Mouse (Mus musculus): ENCODE measurements around the gene Ybey. TPM values are rescaled to one million over a fixed set of nuclear protein-coding genes. Genes with fewer than 3 reads are reported as not detected.

Ybey gene
- polyA plus RNA-seq (2014; fragmentation: Nextera tagmentation; extraction: Ambion mirVana): 4.6 and 5.2 TPM in 2 replicates

- Histone ChIP-seq H3K27ac (ENCODE audit: low read depth, low read length) (peak within 1 kb of the TSS; percentile 76), H3K9me3 (replicated peaks; ENCODE audit: control insufficient read depth, low read length) (no peaks in the 10 kb centered on the region), H3K9ac (ENCODE audit: low read depth, low read length) (peak within 1 kb of the TSS; percentile 98), H3K4me2 (peak within 1 kb of the TSS; percentile 70), H3K4me3 (ENCODE audit: low read depth, low read length) (peak within 1 kb of the TSS; percentile 81), H3K36me3 (ENCODE audit: control insufficient read depth, insufficient read depth, low read length) (peaks cover 21% of the 10 kb centered on the region), H3K27me3 (ENCODE audit: control insufficient read depth, insufficient read depth, low read length) (no peaks in the 10 kb centered on the region), H3K4me1 (ENCODE audit: control insufficient read depth, insufficient read depth, low read length) (peaks cover 4% of the 10 kb centered on the region; the same call in 1 of the 2 replicates)
- 2% methylated on average over 55 of the region's 55 CpGs for WGBS (ENCODE audit: insufficient replicate concordance)
- ATAC-seq (replicated peaks; ENCODE audit: insufficient number of reproducible peaks, low FRiP score, low TSS enrichment): peak; percentile 89
Observed at GRCm38 (mm10) chr10:76468203-76469162, at the start of gene Ybey, which contains the start of gene Mcm3ap. TSS of gene Ybey (minus strand) at chr10:76469114. TSS of gene Mcm3ap (plus strand) at chr10:76468927.

- WGBS (ENCODE audit: insufficient replicate concordance): 34% methylated on average over 5 of the region's 5 CpGs
Observed at GRCm38 (mm10) chr10:76512965-76513583, 44.2 kb upstream of the Ybey start.

GRCm38 (mm10) chr10:76505865-76506264 is 37.0 kb upstream of the Ybey start:
- WGBS (ENCODE audit: insufficient replicate concordance): 85% methylated on average over 7 of the region's 7 CpGs
- no peaks in the 10 kb centered on the region for H3K9me3 ChIP-seq (replicated peaks; ENCODE audit: control insufficient read depth, low read length)
- H3K4me2 ChIP-seq: no peak overlapping the region
- H3K36me3 ChIP-seq (ENCODE audit: control insufficient read depth, insufficient read depth, low read length): peaks cover 26% of the 10 kb centered on the region
- no peak for ATAC-seq (replicated peaks; ENCODE audit: insufficient number of reproducible peaks, low FRiP score, low TSS enrichment)
- no peaks in the 10 kb centered on the region for H3K27me3 ChIP-seq (ENCODE audit: control insufficient read depth, insufficient read depth, low read length)
- H3K27ac ChIP-seq (ENCODE audit: low read depth, low read length): no peak overlapping the region
- no peaks in the 10 kb centered on the region for H3K4me1 ChIP-seq (ENCODE audit: control insufficient read depth, insufficient read depth, low read length)
- H3K9ac ChIP-seq (ENCODE audit: low read depth, low read length): no peak overlapping the region
- no peak overlapping the region for H3K4me3 ChIP-seq (ENCODE audit: low read depth, low read length)

More at GRCm38 (mm10) chr10:76512965-76513583, 44.2 kb upstream of the Ybey start:
- H3K4me1 ChIP-seq (ENCODE audit: control insufficient read depth, insufficient read depth, low read length): no peaks in the 10 kb centered on the region
- H3K36me3 ChIP-seq (ENCODE audit: control insufficient read depth, insufficient read depth, low read length): peaks cover 25% of the 10 kb centered on the region
- no peak overlapping the region for H3K4me3 ChIP-seq (ENCODE audit: low read depth, low read length)
- no peaks in the 10 kb centered on the region for H3K27me3 ChIP-seq (ENCODE audit: control insufficient read depth, insufficient read depth, low read length)
- peak; percentile 73 for ATAC-seq (replicated peaks; ENCODE audit: insufficient number of reproducible peaks, low FRiP score, low TSS enrichment)
- no peak overlapping the region for H3K4me2 ChIP-seq
- no peak overlapping the region for H3K9ac ChIP-seq (ENCODE audit: low read depth, low read length)
- no peak overlapping the region for H3K27ac ChIP-seq (ENCODE audit: low read depth, low read length)
- H3K9me3 ChIP-seq (replicated peaks; ENCODE audit: control insufficient read depth, low read length): no peaks in the 10 kb centered on the region

DNA sequence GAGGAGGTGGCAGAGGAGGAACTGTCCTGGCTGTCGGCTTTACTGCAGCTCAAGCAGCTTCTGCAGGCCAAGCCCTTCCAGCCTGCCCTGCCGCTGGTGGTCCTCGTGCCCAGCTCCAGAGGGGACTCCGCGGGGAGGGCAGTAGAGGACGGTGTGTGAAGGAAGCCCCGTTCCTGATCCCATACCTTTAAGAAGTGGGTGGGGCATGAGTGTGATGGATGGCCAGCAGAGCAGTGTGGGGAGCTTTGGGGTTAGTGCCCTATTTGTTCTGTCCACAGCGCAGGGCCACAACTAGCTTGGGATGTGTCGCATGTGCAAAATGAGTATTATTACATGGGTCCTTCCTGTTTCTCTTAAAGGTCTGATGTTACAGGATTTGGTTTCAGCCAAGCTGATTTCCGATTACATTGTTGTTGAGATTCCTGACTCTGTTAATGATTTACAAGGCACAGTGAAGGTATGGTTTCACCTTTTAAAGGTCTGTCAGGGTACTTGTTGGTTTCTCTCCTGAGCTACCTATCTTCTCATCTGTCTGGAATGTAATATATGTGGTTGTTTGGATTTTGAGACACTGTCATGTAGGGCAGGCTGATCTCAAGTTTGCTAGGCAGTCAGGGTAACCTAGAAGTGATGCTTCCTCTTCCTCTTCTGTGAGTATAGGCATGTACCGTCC is 35.5 kb upstream of the Ybey start:
- H3K9ac ChIP-seq (ENCODE audit: low read depth, low read length): no peak overlapping the region
- no peak overlapping the region for H3K4me3 ChIP-seq (ENCODE audit: low read depth, low read length)
- no peak for ATAC-seq (replicated peaks; ENCODE audit: insufficient number of reproducible peaks, low FRiP score, low TSS enrichment)
- no peak overlapping the region for H3K4me2 ChIP-seq
- no peaks in the 10 kb centered on the region for H3K9me3 ChIP-seq (replicated peaks; ENCODE audit: control insufficient read depth, low read length)
- peaks cover 34% of the 10 kb centered on the region for H3K36me3 ChIP-seq (ENCODE audit: control insufficient read depth, insufficient read depth, low read length)
- no peaks in the 10 kb centered on the region for H3K4me1 ChIP-seq (ENCODE audit: control insufficient read depth, insufficient read depth, low read length)
- H3K27me3 ChIP-seq (ENCODE audit: control insufficient read depth, insufficient read depth, low read length): no peaks in the 10 kb centered on the region
- 90% methylated on average over 11 of the region's 11 CpGs for WGBS (ENCODE audit: insufficient replicate concordance)
- no peak overlapping the region for H3K27ac ChIP-seq (ENCODE audit: low read depth, low read length)

- Histone ChIP-seq H3K27ac (ENCODE audit: low read depth, low read length) (no peak overlapping the region), H3K4me2 (no peak overlapping the region), H3K9me3 (replicated peaks; ENCODE audit: control insufficient read depth, low read length) (no peaks in the 10 kb centered on the region), H3K4me1 (ENCODE audit: control insufficient read depth, insufficient read depth, low read length) (peaks cover 5% of the 10 kb centered on the region; the same call in 1 of the 2 replicates), H3K4me3 (ENCODE audit: low read depth, low read length) (no peak overlapping the region), H3K9ac (ENCODE audit: low read depth, low read length) (no peak overlapping the region), H3K36me3 (ENCODE audit: control insufficient read depth, insufficient read depth, low read length) (peaks cover 36% of the 10 kb centered on the region), H3K27me3 (ENCODE audit: control insufficient read depth, insufficient read depth, low read length) (no peaks in the 10 kb centered on the region)
- WGBS (ENCODE audit: insufficient replicate concordance): 90% methylated on average over 4 of the region's 4 CpGs
- ATAC-seq (replicated peaks; ENCODE audit: insufficient number of reproducible peaks, low FRiP score, low TSS enrichment): no peak
Observed at GRCm38 (mm10) chr10:76497522-76497921, 28.6 kb upstream of the Ybey start.

DNA sequence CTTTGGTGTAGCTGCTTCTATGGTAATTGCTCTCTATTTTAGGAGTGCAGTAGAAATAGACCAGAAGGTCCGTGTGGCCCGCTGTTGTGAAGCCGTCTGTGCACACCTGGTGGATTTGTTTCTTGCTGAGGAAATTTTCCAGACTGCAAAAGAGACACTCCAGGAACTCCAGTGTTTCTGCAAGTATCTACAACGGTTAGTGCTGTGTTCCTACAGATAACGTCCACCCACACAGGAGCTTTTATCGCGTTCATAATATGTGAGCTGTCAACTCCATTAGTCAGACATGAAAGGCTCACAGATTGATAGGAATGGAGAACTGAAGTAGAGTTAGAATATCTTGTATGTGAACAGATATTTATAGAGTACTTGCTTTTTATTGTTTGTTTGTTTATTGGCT is 27.5 kb upstream of the Ybey start:
- Histone ChIP-seq H3K4me2 (no peak overlapping the region), H3K27me3 (ENCODE audit: control insufficient read depth, insufficient read depth, low read length) (no peaks in the 10 kb centered on the region), H3K27ac (ENCODE audit: low read depth, low read length) (0 out of 2 replicates have a peak overlapping the region, but pooled peaks have one; percentile 3), H3K9me3 (replicated peaks; ENCODE audit: control insufficient read depth, low read length) (no peaks in the 10 kb centered on the region), H3K4me1 (ENCODE audit: control insufficient read depth, insufficient read depth, low read length) (peaks cover 5% of the 10 kb centered on the region; the same call in 1 of the 2 replicates), H3K4me3 (ENCODE audit: low read depth, low read length) (no peak overlapping the region), H3K9ac (ENCODE audit: low read depth, low read length) (no peak overlapping the region), H3K36me3 (ENCODE audit: control insufficient read depth, insufficient read depth, low read length) (peaks cover 35% of the 10 kb centered on the region)
- 58% methylated on average over 7 of the region's 7 CpGs for WGBS (ENCODE audit: insufficient replicate concordance)
- no peak for ATAC-seq (replicated peaks; ENCODE audit: insufficient number of reproducible peaks, low FRiP score, low TSS enrichment)

DNA sequence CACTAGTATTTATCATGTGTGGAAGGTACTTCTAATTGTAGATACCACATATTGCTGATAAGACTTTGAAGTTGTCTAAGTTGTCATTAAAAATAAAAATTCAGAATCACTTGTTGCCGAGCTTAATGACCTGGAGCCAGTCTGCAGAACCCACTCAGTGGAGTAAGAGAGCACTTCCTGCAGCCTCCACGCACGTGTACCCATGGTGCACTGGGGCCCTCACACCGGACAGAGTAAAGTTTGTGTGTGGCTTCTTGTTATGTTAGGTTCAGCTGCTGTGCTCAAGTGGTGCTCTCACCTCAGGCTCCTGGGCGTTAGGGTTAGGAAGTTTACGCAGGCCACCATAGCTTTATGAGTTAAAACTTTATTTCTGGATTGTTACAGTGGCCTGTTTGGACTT is 26.6 kb upstream of the Ybey start:
- H3K27ac ChIP-seq (ENCODE audit: low read depth, low read length): 0 out of 2 replicates have a peak overlapping the region, but pooled peaks have one; percentile 10
- ATAC-seq (replicated peaks; ENCODE audit: insufficient number of reproducible peaks, low FRiP score, low TSS enrichment): no peak
- peaks cover 37% of the 10 kb centered on the region for H3K36me3 ChIP-seq (ENCODE audit: control insufficient read depth, insufficient read depth, low read length)
- no peaks in the 10 kb centered on the region for H3K27me3 ChIP-seq (ENCODE audit: control insufficient read depth, insufficient read depth, low read length)
- H3K4me1 ChIP-seq (ENCODE audit: control insufficient read depth, insufficient read depth, low read length): peaks cover 5% of the 10 kb centered on the region; the same call in 1 of the 2 replicates
- no peak overlapping the region for H3K9ac ChIP-seq (ENCODE audit: low read depth, low read length)
- 89% methylated on average over 6 of the region's 6 CpGs for WGBS (ENCODE audit: insufficient replicate concordance)
- no peak overlapping the region for H3K4me2 ChIP-seq
- no peak overlapping the region for H3K4me3 ChIP-seq (ENCODE audit: low read depth, low read length)
- no peaks in the 10 kb centered on the region for H3K9me3 ChIP-seq (replicated peaks; ENCODE audit: control insufficient read depth, low read length)

GRCm38 (mm10) chr10:76493527-76493926 is 24.6 kb upstream of the Ybey start:
- Histone ChIP-seq H3K27me3 (ENCODE audit: control insufficient read depth, insufficient read depth, low read length) (no peaks in the 10 kb centered on the region), H3K27ac (ENCODE audit: low read depth, low read length) (no peak overlapping the region), H3K4me3 (ENCODE audit: low read depth, low read length) (no peak overlapping the region), H3K4me2 (no peak overlapping the region), H3K9ac (ENCODE audit: low read depth, low read length) (no peak overlapping the region), H3K36me3 (ENCODE audit: control insufficient read depth, insufficient read depth, low read length) (peaks cover 38% of the 10 kb centered on the region), H3K4me1 (ENCODE audit: control insufficient read depth, insufficient read depth, low read length) (peaks cover 5% of the 10 kb centered on the region; the same call in 1 of the 2 replicates), H3K9me3 (replicated peaks; ENCODE audit: control insufficient read depth, low read length) (no peaks in the 10 kb centered on the region)
- 79% methylated on average over 1 of the region's 1 CpGs for WGBS (ENCODE audit: insufficient replicate concordance)
- no peak for ATAC-seq (replicated peaks; ENCODE audit: insufficient number of reproducible peaks, low FRiP score, low TSS enrichment)
